Mouse (Mus musculus) bone marrow macrophage, adult 2 months (primary cell): Measurements from ENCODE around the gene Palld. TPM values are rescaled to one million over a fixed set of nuclear protein-coding genes. Genes with fewer than 3 reads are reported as not detected.

Experiments used
- H3K27ac ChIP-seq: 2 replicates; pipeline ENCODE4 v1.5.1; 2012; ENCODE audit warnings: low read depth, low read length; ENCODE audit not compliant: insufficient read depth
- H3K4me1 ChIP-seq: 2 replicates; pipeline ENCODE4 v1.6.1; 2012; ENCODE audit warnings: low read length; ENCODE audit not compliant: control insufficient read depth, insufficient read depth
- H3K4me3 ChIP-seq: 2 replicates; pipeline ENCODE4 v1.5.1; 2012; ENCODE audit warnings: mild to moderate bottlenecking, low read length, moderate library complexity; ENCODE audit not compliant: insufficient read depth
- CTCF ChIP-seq: IDR thresholded peaks from 2 replicates; pipeline ENCODE4 v1.5.1; 2012; ENCODE audit warnings: low read depth, mild to moderate bottlenecking, low read length, moderate library complexity
- POLR2A ChIP-seq: IDR thresholded peaks from 2 replicates; pipeline ENCODE4 v1.6.1; 2012; ENCODE audit warnings: mild to moderate bottlenecking, low read depth, low read length, borderline replicate concordance
- polyA plus RNA-seq: library from polyadenylated mRNA; stranded (reverse); fragments of >200 nt; gene quantifications from 2 replicates; pipeline ENCODE4 v1.2.4, GENCODE M21; 2012; ENCODE audit not compliant: missing spikeins, insufficient read depth, insufficient read length

Palld gene
- polyA plus RNA-seq, 1 experiment = 6.4 TPM

DNA sequence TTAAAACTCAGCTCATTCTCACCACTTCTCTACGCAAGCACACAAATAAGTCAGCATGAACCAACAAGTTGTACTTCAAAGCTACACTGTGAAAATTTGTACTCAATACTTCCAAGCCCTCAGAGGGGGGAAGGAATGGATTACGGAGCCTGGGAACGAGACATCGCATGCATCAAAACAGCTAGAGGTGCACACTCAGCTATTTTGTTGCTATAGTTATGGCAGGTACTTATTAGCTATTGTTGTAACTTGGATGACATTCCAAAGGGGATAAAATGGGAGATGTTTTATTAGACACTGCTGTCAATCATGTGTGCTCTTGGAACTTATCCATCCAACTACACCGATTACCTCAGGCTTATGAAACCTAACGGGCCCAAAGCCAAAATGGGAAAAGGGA, 171.8 kb downstream of the Palld start:
- no peak for TF ChIP-seq CTCF
- TF ChIP-seq POLR2A = no peak
- no peak overlapping the region for H3K4me3 ChIP-seq
- H3K4me1 ChIP-seq = no peaks in the 10 kb centered on the region
- no peak overlapping the region for H3K27ac ChIP-seq

DNA sequence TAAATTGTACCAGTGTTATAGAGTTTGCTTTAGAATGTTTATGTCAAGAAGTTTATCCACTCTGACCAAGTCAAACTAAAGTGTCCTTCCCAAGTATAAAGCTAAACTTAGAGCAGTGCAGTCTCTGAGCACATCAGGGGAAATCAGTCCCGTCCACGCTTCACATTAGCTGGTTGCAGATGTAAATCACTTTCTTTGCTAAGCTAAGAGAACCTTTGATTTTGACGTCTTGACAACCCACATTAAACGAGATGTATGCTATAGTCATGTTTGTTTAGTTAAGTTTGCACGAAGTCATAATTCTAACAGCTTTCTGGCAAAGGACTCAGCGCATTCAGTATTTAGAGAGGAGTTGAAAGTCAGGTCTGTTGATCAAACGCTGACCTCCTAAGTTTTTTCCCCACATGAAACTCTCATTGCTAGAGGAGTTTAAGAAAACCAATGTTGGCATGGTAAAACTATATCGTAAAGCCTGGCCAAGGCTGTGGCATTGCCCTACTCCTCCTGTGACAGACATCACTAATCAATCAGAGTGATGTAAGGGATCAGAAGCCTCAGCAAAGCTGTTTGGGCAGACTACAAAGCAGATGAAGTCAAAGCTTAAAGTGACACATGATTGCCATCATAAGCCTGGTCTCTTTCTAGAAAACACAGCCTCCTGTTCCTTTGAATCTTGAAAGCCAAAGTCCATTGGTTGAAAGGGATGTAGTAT, 177.0 kb downstream of the Palld start:
- Histone ChIP-seq H3K4me3 (no peak overlapping the region), H3K4me1 (no peaks in the 10 kb centered on the region), H3K27ac (no peak overlapping the region)
- TF ChIP-seq CTCF (no peak), POLR2A (no peak)

DNA sequence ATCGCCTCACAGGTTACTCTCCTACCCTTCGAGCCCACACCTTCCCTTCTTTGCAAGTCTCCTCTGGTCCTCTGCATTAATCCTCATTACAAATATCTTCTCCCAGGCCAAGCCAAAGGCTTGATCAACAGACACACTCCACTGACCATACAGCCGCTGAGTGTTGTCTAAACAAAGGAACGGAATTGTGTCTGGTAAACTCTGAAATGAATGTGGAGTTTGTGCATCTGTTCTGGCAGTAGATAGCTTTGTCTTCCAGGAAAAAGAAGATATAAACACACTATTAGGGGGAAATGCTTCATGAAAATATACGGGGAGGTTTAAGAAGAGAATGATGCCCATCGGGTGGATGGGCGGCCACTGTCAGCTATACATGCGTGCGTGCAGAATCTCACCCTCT, 180.3 kb downstream of the Palld start:
- H3K4me1 ChIP-seq = no peaks in the 10 kb centered on the region
- TF ChIP-seq CTCF = no peak
- no peak for TF ChIP-seq POLR2A
- H3K4me3 ChIP-seq = no peak overlapping the region
- H3K27ac ChIP-seq = no peak overlapping the region

DNA sequence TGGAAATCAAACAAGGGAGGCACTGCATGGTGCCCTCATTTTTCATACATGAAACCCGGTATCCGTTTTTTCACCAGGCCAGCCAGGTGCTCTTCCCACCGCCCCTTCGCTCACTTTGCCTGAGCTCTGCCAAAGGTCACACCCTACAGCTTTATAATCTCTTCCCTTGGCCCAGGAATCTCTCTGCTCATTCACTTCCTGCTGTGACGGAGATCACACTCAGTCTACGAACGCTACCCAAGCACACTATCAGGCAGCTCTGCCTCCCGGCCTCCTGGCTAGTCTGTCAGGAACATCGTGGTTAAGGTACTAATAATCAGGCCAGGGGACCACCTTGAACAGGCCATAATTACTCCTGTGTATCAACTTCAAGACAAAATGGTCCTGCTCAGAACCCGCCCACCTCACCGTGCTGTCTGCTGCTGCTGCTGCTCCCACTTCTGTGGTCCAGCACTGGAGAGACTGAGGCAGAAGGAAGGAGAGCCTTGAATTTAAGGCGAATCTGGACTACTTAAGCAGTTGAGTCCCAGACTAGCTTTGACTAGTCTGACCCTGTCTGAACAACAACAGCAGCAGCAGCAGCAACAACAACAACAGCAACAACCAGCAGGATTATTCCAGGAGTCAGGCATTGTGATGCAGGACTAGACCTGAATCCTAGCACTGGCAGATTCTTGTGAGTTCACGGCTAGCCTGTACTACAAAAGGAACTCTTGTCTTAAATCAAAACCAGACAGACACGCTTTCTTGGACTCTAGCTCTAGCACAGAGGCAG, 187.0 kb downstream of the Palld start:
- Histone ChIP-seq H3K4me3 (no peak overlapping the region), H3K4me1 (no peaks in the 10 kb centered on the region), H3K27ac (no peak overlapping the region)
- TF ChIP-seq POLR2A (no peak), CTCF (no peak)

DNA sequence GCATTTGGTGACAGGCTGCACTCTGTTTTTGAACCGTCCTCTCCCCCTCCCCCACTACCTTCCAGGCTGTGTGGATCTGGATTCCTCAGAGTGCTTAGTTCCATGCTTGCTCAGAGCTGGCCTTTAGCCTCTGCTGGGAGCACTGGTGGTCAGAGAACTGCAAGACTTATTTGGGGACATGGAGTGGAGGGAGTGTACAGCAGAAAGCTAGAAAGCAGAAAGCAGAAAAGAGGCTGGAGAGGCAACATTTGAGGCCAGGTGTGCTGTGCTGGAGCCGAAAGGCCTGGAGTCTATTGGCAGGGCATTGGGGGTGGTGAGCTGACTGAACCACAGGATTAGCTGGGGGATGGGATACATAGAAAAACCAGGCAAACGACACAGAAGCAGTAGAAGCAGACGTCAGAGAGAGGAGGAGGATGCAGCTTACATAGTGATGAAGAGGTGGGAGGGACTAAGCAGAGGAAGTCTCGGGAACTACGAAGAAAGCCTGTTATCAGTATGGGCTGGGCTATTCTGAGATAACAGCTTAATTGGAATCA, 188.1 kb downstream of the Palld start:
- TF ChIP-seq CTCF = no peak
- no peak for TF ChIP-seq POLR2A
- Histone ChIP-seq H3K4me3 (no peak overlapping the region), H3K27ac (no peak overlapping the region), H3K4me1 (no peaks in the 10 kb centered on the region)

DNA sequence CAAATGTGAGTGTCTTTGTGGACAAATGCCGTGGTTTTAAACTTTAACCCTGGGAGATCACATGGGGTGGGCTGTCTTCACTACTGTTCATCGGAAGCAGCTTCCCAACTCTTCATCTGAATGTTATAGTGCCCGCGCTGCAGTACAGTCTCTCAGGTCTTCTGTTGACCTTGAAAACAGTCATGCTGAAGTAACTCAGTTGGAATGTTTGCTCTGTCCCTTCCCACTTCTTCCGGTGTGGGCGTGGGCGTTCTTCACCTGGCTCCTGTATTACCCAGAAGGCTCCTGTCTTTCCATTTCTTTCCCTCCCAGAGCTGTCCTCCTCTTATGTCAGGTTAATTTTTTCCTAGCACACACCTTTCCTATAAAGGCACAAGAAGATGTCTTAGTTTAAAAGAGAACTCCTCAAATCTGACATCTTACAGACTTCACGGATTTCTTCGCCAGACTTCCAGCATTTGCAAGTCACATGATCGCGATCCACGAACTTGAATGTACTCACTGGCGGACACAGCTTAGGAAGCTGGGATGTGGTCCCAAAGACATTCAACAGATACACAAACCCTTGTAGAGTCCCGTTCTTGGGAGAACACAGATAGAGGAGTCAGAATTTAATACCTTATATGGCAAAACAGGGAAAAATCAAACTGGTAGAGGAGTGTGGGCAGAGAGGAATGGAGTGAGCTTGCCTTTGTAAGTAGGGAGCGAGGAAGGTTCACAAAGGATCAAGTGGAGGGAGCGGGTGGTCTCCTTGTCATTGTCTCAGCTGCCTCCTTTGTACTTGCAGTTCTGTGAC, 189.1 kb downstream of the Palld start:
- Histone ChIP-seq H3K27ac (no peak overlapping the region), H3K4me1 (no peaks in the 10 kb centered on the region), H3K4me3 (no peak overlapping the region)
- no peak for TF ChIP-seq POLR2A
- TF ChIP-seq CTCF = no peak

DNA sequence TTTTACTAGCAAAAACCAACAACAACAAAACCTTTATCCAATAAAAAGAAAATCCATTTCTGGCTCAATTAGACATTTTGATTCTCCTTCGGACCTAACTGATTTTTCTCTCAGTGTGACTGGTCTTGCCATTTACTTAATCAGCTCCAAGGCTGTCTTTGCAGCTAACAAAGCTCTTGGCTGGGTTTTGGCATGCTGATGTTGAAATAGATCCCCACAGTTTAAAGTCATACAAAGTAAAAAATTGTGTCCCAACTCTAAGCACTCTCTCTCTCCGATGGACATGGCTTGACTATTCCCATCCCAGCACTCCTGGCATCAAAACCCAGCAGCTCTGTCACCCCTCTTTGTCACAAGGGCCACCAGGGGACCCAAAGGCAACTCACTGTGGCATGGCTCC, 190.1 kb downstream of the Palld start:
- Histone ChIP-seq H3K27ac (no peak overlapping the region), H3K4me3 (no peak overlapping the region), H3K4me1 (no peaks in the 10 kb centered on the region)
- TF ChIP-seq CTCF (no peak), POLR2A (no peak)

DNA sequence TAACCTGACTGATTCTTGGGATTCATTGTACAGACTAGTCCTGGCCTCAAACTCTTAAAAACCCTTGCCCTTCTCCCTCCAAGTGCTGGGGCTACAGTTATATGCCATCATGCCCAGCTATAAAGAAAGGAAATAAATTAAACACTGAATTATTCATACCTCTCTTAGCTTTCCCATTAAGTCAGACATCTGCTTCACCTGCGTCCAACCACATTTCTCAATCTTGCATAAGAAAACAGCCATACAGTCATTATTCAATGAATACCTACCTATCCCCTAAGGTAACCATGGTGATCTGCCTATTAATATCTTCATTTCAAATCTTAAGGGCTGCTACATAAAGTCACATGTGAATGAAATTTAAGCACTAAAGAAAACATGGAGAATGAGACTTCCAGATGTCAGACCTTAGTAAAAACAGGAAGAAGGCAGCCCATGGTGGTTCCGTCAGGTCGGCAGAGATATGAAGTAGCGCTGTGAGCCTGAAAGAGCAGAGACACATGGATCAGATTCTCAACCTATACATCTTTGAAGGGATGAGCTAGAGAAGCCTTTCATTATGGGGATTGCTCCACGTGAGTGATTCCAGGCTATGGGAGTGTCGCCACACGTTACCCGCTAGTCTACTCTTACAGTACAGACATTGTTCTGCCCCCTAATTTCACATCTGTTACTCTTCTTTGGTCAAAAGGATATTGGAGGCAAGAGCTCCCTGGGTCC, 193.7 kb downstream of the Palld start:
- Histone ChIP-seq H3K4me3 (no peak overlapping the region), H3K4me1 (no peaks in the 10 kb centered on the region), H3K27ac (no peak overlapping the region)
- no peak for TF ChIP-seq POLR2A

DNA sequence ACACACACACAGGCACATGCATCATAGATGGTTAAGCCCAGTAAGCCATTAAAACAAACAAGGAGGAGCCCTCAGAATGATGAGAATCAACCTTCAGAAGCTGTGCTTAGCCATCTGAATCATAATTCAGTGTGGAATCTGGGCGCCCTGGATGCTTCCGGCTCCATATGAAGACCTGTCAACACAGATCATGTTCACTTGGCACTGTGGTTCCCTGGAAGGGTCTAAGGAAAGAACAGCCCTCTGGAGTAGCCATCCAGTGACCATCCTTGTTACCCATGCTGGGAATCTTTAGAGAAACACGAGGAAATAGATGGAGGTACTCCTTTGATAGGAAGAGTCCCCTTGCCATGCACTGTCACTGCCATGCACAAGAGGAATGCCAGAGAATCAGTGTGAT, 197.0 kb downstream of the Palld start:
- no peak overlapping the region for H3K27ac ChIP-seq
- no peak overlapping the region for H3K4me3 ChIP-seq
- no peaks in the 10 kb centered on the region for H3K4me1 ChIP-seq
- no peak for TF ChIP-seq CTCF
- TF ChIP-seq POLR2A = no peak
